Mouse (Mus musculus) hindbrain, embryonic 13.5 days (tissue): ENCODE results near the gene Ltbp2. TPM values are rescaled to one million over a fixed set of nuclear protein-coding genes. Genes with fewer than 3 reads are reported as not detected.

Experiments
- ATAC-seq: fragments of 200-750 bp; cut with Nextera tagmentation; 2 replicates; pipeline ENCODE4 v1.8.0; 2017; ENCODE audit warnings: moderate TSS enrichment; ENCODE audit not compliant: low FRiP score
- H3K27ac ChIP-seq: fragments of 300-500 bp; sonication (generic); 2 replicates; pipeline ENCODE4 v1.5.1; 2015; ENCODE audit warnings: inconsistent platforms, mild to moderate bottlenecking, moderate library complexity
- H3K27me3 ChIP-seq: fragments of 300-500 bp; sonication (generic); 2 replicates; pipeline ENCODE4 v1.6.1; 2015; ENCODE audit warnings: mild to moderate bottlenecking, inconsistent platforms
- H3K36me3 ChIP-seq: fragments of 300-500 bp; sonication (generic); 2 replicates; pipeline ENCODE4 v1.6.1; 2015; ENCODE audit warnings: mild to moderate bottlenecking, inconsistent platforms
- H3K4me1 ChIP-seq: fragments of 300-500 bp; sonication (generic); replicated peaks from 2 replicates; pipeline ENCODE4 v1.6.1; 2015; ENCODE audit warnings: inconsistent platforms
- H3K4me2 ChIP-seq: fragments of 300-500 bp; sonication (generic); 2 replicates; pipeline ENCODE4 v1.6.1; 2015; ENCODE audit warnings: inconsistent platforms, mild to moderate bottlenecking, moderate library complexity
- H3K4me3 ChIP-seq: fragments of 300-500 bp; sonication (generic); 2 replicates; pipeline ENCODE4 v1.5.1; 2015; ENCODE audit warnings: mild to moderate bottlenecking, inconsistent platforms
- H3K9ac ChIP-seq: fragments of 300-500 bp; sonication (generic); 2 replicates; pipeline ENCODE4 v1.6.1; 2015; ENCODE audit warnings: mild to moderate bottlenecking, inconsistent platforms
- H3K9me3 ChIP-seq: fragments of 300-500 bp; sonication (generic); 2 replicates; pipeline ENCODE4 v1.6.1; 2016; ENCODE audit warnings: inconsistent platforms
- WGBS: fragments of 180-500 bp; shearing (Covaris S2); methylation state at CpG from one replicate; pipeline ENCODE4 v1.1.7; 2015; 5-methylcytosine and 5-hydroxymethylcytosine counted together
- polyA plus RNA-seq: library from polyadenylated mRNA; unstranded; fragments of >200 nt; fragmentation: Nextera tagmentation; extraction: Ambion mirVana; gene quantifications from 2 replicates; pipeline ENCODE4 v1.2.1, GENCODE M21; 2015

The Ltbp2 gene
- polyA plus RNA-seq, 1 experiment from 2014 or later, result 0.31 TPM

- Histone ChIP-seq H3K9me3 (no peaks in the 10 kb centered on the region), H3K4me1 (no peaks in the 10 kb centered on the region), H3K4me3 (no peak overlapping the region), H3K9ac (no peak overlapping the region), H3K4me2 (no peak overlapping the region), H3K36me3 (no peaks in the 10 kb centered on the region), H3K27me3 (no peaks in the 10 kb centered on the region), H3K27ac (no peak overlapping the region)
- ATAC-seq, result no peak
- WGBS, result 86% methylated on average over 20 of the region's 20 CpGs
Observed at GRCm38 (mm10) chr12:84829109-84829724, 47.1 kb downstream of the Ltbp2 start.

- Histone ChIP-seq H3K27ac (no peak overlapping the region), H3K36me3 (no peaks in the 10 kb centered on the region)
Observed at GRCm38 (mm10) chr12:84827384-84827933, 48.9 kb downstream of the Ltbp2 start.

GRCm38 (mm10) chr12:84824203-84824602 lies 52.1 kb downstream of the Ltbp2 start:
- no peak overlapping the region for H3K27ac ChIP-seq
- no peak overlapping the region for H3K4me3 ChIP-seq
- H3K9ac ChIP-seq, result no peak overlapping the region
- no peak overlapping the region for H3K4me2 ChIP-seq
- no peaks in the 10 kb centered on the region for H3K4me1 ChIP-seq
- H3K9me3 ChIP-seq, result no peaks in the 10 kb centered on the region
- no peaks in the 10 kb centered on the region for H3K27me3 ChIP-seq
- 57% methylated on average over 5 of the region's 5 CpGs for WGBS
- no peaks in the 10 kb centered on the region for H3K36me3 ChIP-seq
- no peak for ATAC-seq

More at GRCm38 (mm10) chr12:84827384-84827933, 48.9 kb downstream of the Ltbp2 start:
- H3K4me1 ChIP-seq, result no peaks in the 10 kb centered on the region
- no peaks in the 10 kb centered on the region for H3K27me3 ChIP-seq
- no peak overlapping the region for H3K4me3 ChIP-seq
- no peak overlapping the region for H3K9ac ChIP-seq
- WGBS, result 73% methylated on average over 8 of the region's 8 CpGs
- ATAC-seq, result no peak
- H3K4me2 ChIP-seq, result no peak overlapping the region
- no peaks in the 10 kb centered on the region for H3K9me3 ChIP-seq

GRCm38 (mm10) chr12:84823601-84824000 lies 52.7 kb downstream of the Ltbp2 start:
- Histone ChIP-seq H3K4me2 (no peak overlapping the region), H3K9ac (no peak overlapping the region), H3K9me3 (no peaks in the 10 kb centered on the region), H3K36me3 (no peaks in the 10 kb centered on the region), H3K4me1 (no peaks in the 10 kb centered on the region), H3K4me3 (no peak overlapping the region), H3K27me3 (no peaks in the 10 kb centered on the region), H3K27ac (no peak overlapping the region)
- no peak for ATAC-seq
- WGBS, result 89% methylated on average over 7 of the region's 7 CpGs

GRCm38 (mm10) chr12:84819236-84820168 lies 56.8 kb downstream of the Ltbp2 start:
- no peak for ATAC-seq
- H3K4me1 ChIP-seq, result no peaks in the 10 kb centered on the region
- no peak overlapping the region for H3K4me2 ChIP-seq
- H3K27ac ChIP-seq, result no peak overlapping the region
- no peak overlapping the region for H3K4me3 ChIP-seq
- WGBS, result 86% methylated on average over 13 of the region's 13 CpGs
- H3K9ac ChIP-seq, result no peak overlapping the region
- no peaks in the 10 kb centered on the region for H3K36me3 ChIP-seq
- H3K27me3 ChIP-seq, result no peaks in the 10 kb centered on the region
- no peaks in the 10 kb centered on the region for H3K9me3 ChIP-seq

- Histone ChIP-seq H3K4me2 (no peak overlapping the region), H3K9ac (no peak overlapping the region), H3K4me1 (no peaks in the 10 kb centered on the region), H3K27me3 (no peaks in the 10 kb centered on the region), H3K9me3 (no peaks in the 10 kb centered on the region), H3K36me3 (no peaks in the 10 kb centered on the region), H3K4me3 (no peak overlapping the region), H3K27ac (no peak overlapping the region)
- WGBS, result 67% methylated on average over 4 of the region's 4 CpGs
- ATAC-seq, result no peak
Observed at GRCm38 (mm10) chr12:84818496-84818895, 57.8 kb downstream of the Ltbp2 start.

GRCm38 (mm10) chr12:84814663-84815325 lies 61.5 kb downstream of the Ltbp2 start:
- Histone ChIP-seq H3K9ac (no peak overlapping the region), H3K9me3 (no peaks in the 10 kb centered on the region), H3K4me3 (no peak overlapping the region), H3K4me1 (no peaks in the 10 kb centered on the region), H3K27ac (no peak overlapping the region), H3K36me3 (no peaks in the 10 kb centered on the region), H3K4me2 (no peak overlapping the region), H3K27me3 (no peaks in the 10 kb centered on the region)
- no peak for ATAC-seq
- 81% methylated on average over 3 of the region's 3 CpGs for WGBS

- H3K4me3 ChIP-seq, result no peak overlapping the region
- WGBS, result 42% methylated on average over 7 of the region's 7 CpGs
- H3K9ac ChIP-seq, result no peak overlapping the region
- no peaks in the 10 kb centered on the region for H3K9me3 ChIP-seq
- no peaks in the 10 kb centered on the region for H3K36me3 ChIP-seq
- no peak for ATAC-seq
- no peak overlapping the region for H3K27ac ChIP-seq
- no peaks in the 10 kb centered on the region for H3K4me1 ChIP-seq
- no peaks in the 10 kb centered on the region for H3K27me3 ChIP-seq
- no peak overlapping the region for H3K4me2 ChIP-seq
Observed at GRCm38 (mm10) chr12:84813773-84814172, 62.6 kb downstream of the Ltbp2 start.

- Histone ChIP-seq H3K27ac (no peak overlapping the region), H3K27me3 (no peaks in the 10 kb centered on the region), H3K9me3 (no peaks in the 10 kb centered on the region), H3K9ac (no peak overlapping the region), H3K4me3 (no peak overlapping the region), H3K4me2 (no peak overlapping the region), H3K36me3 (no peaks in the 10 kb centered on the region), H3K4me1 (no peaks in the 10 kb centered on the region)
- 67% methylated on average over 3 of the region's 3 CpGs for WGBS
- no peak for ATAC-seq
Observed at GRCm38 (mm10) chr12:84812004-84812403, 64.3 kb downstream of the Ltbp2 start.

- WGBS, result 62% methylated on average over 4 of the region's 4 CpGs
- no peaks in the 10 kb centered on the region for H3K27me3 ChIP-seq
Observed at GRCm38 (mm10) chr12:84811510-84811909, 64.8 kb downstream of the Ltbp2 start.

GRCm38 (mm10) chr12:84810810-84811209 lies 65.5 kb downstream of the Ltbp2 start:
- Histone ChIP-seq H3K27ac (no peak overlapping the region), H3K9ac (no peak overlapping the region), H3K27me3 (no peaks in the 10 kb centered on the region), H3K4me2 (no peak overlapping the region), H3K4me3 (no peak overlapping the region), H3K9me3 (no peaks in the 10 kb centered on the region), H3K36me3 (no peaks in the 10 kb centered on the region), H3K4me1 (0 out of 2 replicates have a peak, but pooled peaks cover 2% of the 10 kb centered on the region)
- ATAC-seq, result no peak
- WGBS, result 72% methylated on average over 1 of the region's 1 CpGs

More at GRCm38 (mm10) chr12:84811510-84811909, 64.8 kb downstream of the Ltbp2 start:
- Histone ChIP-seq H3K36me3 (no peaks in the 10 kb centered on the region), H3K9me3 (no peaks in the 10 kb centered on the region), H3K27ac (no peak overlapping the region), H3K4me2 (no peak overlapping the region), H3K4me3 (no peak overlapping the region), H3K4me1 (0 out of 2 replicates have a peak, but pooled peaks cover 2% of the 10 kb centered on the region), H3K9ac (no peak overlapping the region)
- ATAC-seq, result no peak

- Histone ChIP-seq H3K9me3 (no peaks in the 10 kb centered on the region), H3K27me3 (0 out of 2 replicates have a peak, but pooled peaks cover 3% of the 10 kb centered on the region), H3K36me3 (no peaks in the 10 kb centered on the region), H3K4me3 (no peak overlapping the region), H3K27ac (no peak overlapping the region), H3K4me1 (0 out of 2 replicates have a peak, but pooled peaks cover 2% of the 10 kb centered on the region), H3K4me2 (no peak overlapping the region), H3K9ac (no peak overlapping the region)
- WGBS, result 82% methylated on average over 6 of the region's 6 CpGs
- ATAC-seq, result no peak
Observed at GRCm38 (mm10) chr12:84809033-84809432, 67.3 kb downstream of the Ltbp2 start.
